Mouse (Mus musculus) lung, postnatal 0 days (tissue): ENCODE measurements around the gene Mrgpre.

Experiments
- CTCF ChIP-seq: IDR thresholded peaks from 2 replicates; pipeline ENCODE4 v1.5.1; 2016; ENCODE audit warnings: antibody characterized with exemption, mild to moderate bottlenecking
- EP300 ChIP-seq: IDR thresholded peaks from 2 replicates; pipeline ENCODE4 v1.6.1; 2016; ENCODE audit warnings: antibody characterized with exemption, mild to moderate bottlenecking, control low read depth

- TF ChIP-seq EP300: no peak
- TF ChIP-seq CTCF: no peak
Observed at GRCm38 (mm10) chr7:143766893-143767292, 17.4 kb downstream of the Mrgpre start, which contains the start of gene Mrgprg.
